Mouse (Mus musculus) CH12.LX (cell line): Measurements from ENCODE around the gene Drc1. TPM values are rescaled to one million over a fixed set of nuclear protein-coding genes. Genes with fewer than 3 reads are reported as not detected.

ENCODE experiments used
- DNase-seq: peaks from one replicate; pipeline ENCODE4 v3.0.0-alpha.2; 2013; ENCODE audit errors: extremely low read depth
- H3K27ac ChIP-seq: 2 replicates; pipeline ENCODE4 v1.5.1; 2012; ENCODE audit warnings: low read depth, mild to moderate bottlenecking, control low read depth, moderate library complexity; ENCODE audit not compliant: insufficient read depth
- H3K27me3 ChIP-seq: replicated peaks from 2 replicates; pipeline ENCODE3; 2012; ENCODE audit warnings: inconsistent platforms
- H3K36me3 ChIP-seq, 2 experiments: replicated peaks in 1 of 2; 2 replicates each; pipeline versions ENCODE3 to v1.6.1; 2012; ENCODE audit warnings: inconsistent platforms in 1 of 2, low read length in 1 of 2, mild to moderate bottlenecking in 1 of 2, mixed read lengths in 1 of 2, moderate library complexity in 1 of 2; ENCODE audit not compliant: control insufficient read depth in 1 of 2, insufficient read depth in 1 of 2
- H3K4me1 ChIP-seq, 2 experiments: 2 replicates each; pipeline ENCODE4 v1.6.1; 2012; ENCODE audit warnings: inconsistent platforms in 1 of 2, moderate library complexity in 1 of 2; ENCODE audit not compliant: insufficient read depth in 2 of 2, control insufficient read depth in 1 of 2
- H3K4me2 ChIP-seq: 2 replicates; pipeline ENCODE4 v1.6.1; 2012; ENCODE audit warnings: low read depth, mild to moderate bottlenecking, control low read depth; ENCODE audit not compliant: poor library complexity, insufficient read depth, severe bottlenecking
- H3K4me3 ChIP-seq, 3 experiments: fragments of 150-350 bp in 1 of 3; sonication (generic) in 1 of 3; replicated peaks in 1 of 3; 2 replicates each; pipeline versions ENCODE3 to v1.5.1; 2011 to 2012; ENCODE audit warnings: low read depth in 2 of 3, low read length in 2 of 3, mild to moderate bottlenecking in 2 of 3, moderate library complexity in 2 of 3, control low read depth in 1 of 3, improper control_type of control experiment in 1 of 3, inconsistent platforms in 1 of 3, mixed read lengths in 1 of 3; ENCODE audit not compliant: poor library complexity in 1 of 3
- H3K79me2 ChIP-seq: replicated peaks from 2 replicates; pipeline ENCODE4 v1.6.1; 2012; ENCODE audit warnings: mild to moderate bottlenecking, moderate library complexity; ENCODE audit not compliant: control insufficient read depth, poor library complexity, insufficient read depth, severe bottlenecking; ENCODE audit errors: extremely low read depth
- H3K9ac ChIP-seq: 2 replicates; pipeline ENCODE4 v1.6.1; 2012; ENCODE audit warnings: low read depth, mild to moderate bottlenecking, control low read depth, moderate library complexity; ENCODE audit not compliant: insufficient read depth
- H3K9me3 ChIP-seq: replicated peaks from 2 replicates; pipeline ENCODE3; 2012; ENCODE audit warnings: low read length, inconsistent platforms, mixed read lengths
- CHD1 ChIP-seq: IDR thresholded peaks from 2 replicates; pipeline ENCODE4 v1.6.1; 2012; ENCODE audit warnings: low read depth, low read length, improper control_type of control experiment, inconsistent platforms
- CTCF ChIP-seq, 2 experiments: IDR thresholded peaks in 1 of 2; conservative IDR thresholded peaks in 1 of 2; 2 replicates each; pipeline ENCODE4 v1.5.1; 2011 to 2012; ENCODE audit warnings: low read depth in 2 of 2, low read length in 2 of 2, improper control_type of control experiment in 1 of 2, inconsistent platforms in 1 of 2, mild to moderate bottlenecking in 1 of 2, moderate library complexity in 1 of 2
- E2F4 ChIP-seq: IDR thresholded peaks from 2 replicates; pipeline ENCODE4 v1.6.1; 2011; ENCODE audit warnings: low read depth, low read length, improper control_type of control experiment; ENCODE audit not compliant: insufficient replicate concordance
- ETS1 ChIP-seq: conservative IDR thresholded peaks from 2 replicates; pipeline ENCODE4 v1.6.1; 2012; ENCODE audit warnings: low read depth, mild to moderate bottlenecking, inconsistent platforms, low read length, improper control_type of control experiment, moderate library complexity
- HCFC1 ChIP-seq: IDR thresholded peaks from 2 replicates; pipeline ENCODE4 v1.6.1; 2012; ENCODE audit warnings: low read depth, mild to moderate bottlenecking, inconsistent platforms, low read length, improper control_type of control experiment
- KAT2A ChIP-seq: IDR thresholded peaks from 2 replicates; pipeline ENCODE4 v1.6.1; 2012; ENCODE audit warnings: low read length, improper control_type of control experiment, inconsistent platforms; ENCODE audit not compliant: insufficient replicate concordance
- MAFK ChIP-seq: IDR thresholded peaks from 2 replicates; pipeline ENCODE4 v1.6.1; 2011; ENCODE audit warnings: low read length, improper control_type of control experiment; ENCODE audit not compliant: insufficient replicate concordance
- MAX ChIP-seq: IDR thresholded peaks from 2 replicates; pipeline ENCODE4 v1.6.1; 2011; ENCODE audit warnings: low read length, improper control_type of control experiment
- MEF2A ChIP-seq: IDR thresholded peaks from 2 replicates; pipeline ENCODE4 v1.6.1; 2014; ENCODE audit warnings: low read depth, mild to moderate bottlenecking, inconsistent platforms, low read length, improper control_type of control experiment, borderline replicate concordance
- MXI1 ChIP-seq: IDR thresholded peaks from 2 replicates; pipeline ENCODE4 v1.6.1; 2011; ENCODE audit warnings: mild to moderate bottlenecking, low read depth, low read length, improper control_type of control experiment
- MYC ChIP-seq: IDR thresholded peaks from 2 replicates; pipeline ENCODE4 v1.6.1; 2011; ENCODE audit warnings: low read depth, mild to moderate bottlenecking, improper control_type of control experiment, low read length
- NELFE ChIP-seq: IDR thresholded peaks from 2 replicates; pipeline ENCODE4 v1.6.1; 2011; ENCODE audit warnings: low read depth, low read length, improper control_type of control experiment
- NRF1 ChIP-seq: IDR thresholded peaks from 2 replicates; pipeline ENCODE4 v1.6.1; 2014; ENCODE audit warnings: low read depth, mild to moderate bottlenecking, inconsistent platforms, low read length, improper control_type of control experiment, moderate library complexity
- POLR2A ChIP-seq: IDR thresholded peaks from 2 replicates; pipeline ENCODE4 v1.6.1; 2011; ENCODE audit warnings: low read depth, mild to moderate bottlenecking, improper control_type of control experiment, low read length
- POLR2AphosphoS2 ChIP-seq: IDR thresholded peaks from 2 replicates; pipeline ENCODE4 v1.6.1; 2011; ENCODE audit warnings: low read depth, low read length, improper control_type of control experiment
- RAD21 ChIP-seq: IDR thresholded peaks from 2 replicates; pipeline ENCODE4 v1.6.1; 2011; ENCODE audit warnings: low read depth, mild to moderate bottlenecking, low read length, improper control_type of control experiment, moderate library complexity
- SIN3A ChIP-seq: IDR thresholded peaks from 2 replicates; pipeline ENCODE4 v1.6.1; 2012; ENCODE audit warnings: low read length, improper control_type of control experiment, inconsistent platforms
- UBTF ChIP-seq: IDR thresholded peaks from 2 replicates; pipeline ENCODE4 v1.6.1; 2012; ENCODE audit warnings: low read depth, mild to moderate bottlenecking, inconsistent platforms, low read length, improper control_type of control experiment, moderate library complexity
- USF1 ChIP-seq: IDR thresholded peaks from 2 replicates; pipeline ENCODE4 v1.6.1; 2014; ENCODE audit warnings: low read depth, mild to moderate bottlenecking, inconsistent platforms, low read length, improper control_type of control experiment
- USF2 ChIP-seq: conservative IDR thresholded peaks from 2 replicates; pipeline ENCODE4 v1.6.1; 2011; ENCODE audit warnings: low read depth, low read length, improper control_type of control experiment
- ZKSCAN1 ChIP-seq: IDR thresholded peaks from 2 replicates; pipeline ENCODE4 v1.6.1; 2012; ENCODE audit warnings: low read depth, inconsistent platforms, low read length, improper control_type of control experiment, borderline replicate concordance
- ZNF384 ChIP-seq: IDR thresholded peaks from 2 replicates; pipeline ENCODE4 v1.6.1; 2012; ENCODE audit warnings: low read depth, low read length, improper control_type of control experiment, inconsistent platforms
- dilution Hi-C: fragments of 300-500 bp; cut with MboI; formaldehyde crosslinking; loops from 2 replicates; pipeline ENCODE4 v1.14.3; 2020; ENCODE audit warnings: low sequenced_read_pairs; ENCODE audit not compliant: extremely low pct_unique_long_range_greater_than_20kb, extremely low pct_ligation_motif_present
- in situ Hi-C: fragments of 300-500 bp; cut with MboI; formaldehyde crosslinking; loops from 3 replicates; pipeline ENCODE4 v1.14.3; 2019; ENCODE audit warnings: low sequenced_read_pairs, low pct_ligation_motif_present, low pct_unique_long_range_greater_than_20kb, mixed read lengths
- polyA plus RNA-seq: library from polyadenylated mRNA; unstranded; fragments of >175 nt; gene quantifications from 2 replicates; pipeline ENCODE4 v1.2.1, GENCODE M21; 2012; ENCODE audit warnings: low read depth; ENCODE audit not compliant: insufficient read length
- total RNA-seq, 2 experiments: library from RNA; depleted of rRNA; stranded (reverse); fragments of 300-350 nt in 1 of 2; fragments of >200 nt in 1 of 2; gene quantifications; 2 replicates each; pipeline ENCODE4 v1.2.3; 2012 to 2014

The Drc1 gene
- total RNA-seq (2012; rRNA removed): 0.04 TPM in 1 of 2 replicates, not detected in the other
- not detected in 2 replicates for total RNA-seq (2014; rRNA removed)
- not detected in 2 replicates for polyA plus RNA-seq

DNA sequence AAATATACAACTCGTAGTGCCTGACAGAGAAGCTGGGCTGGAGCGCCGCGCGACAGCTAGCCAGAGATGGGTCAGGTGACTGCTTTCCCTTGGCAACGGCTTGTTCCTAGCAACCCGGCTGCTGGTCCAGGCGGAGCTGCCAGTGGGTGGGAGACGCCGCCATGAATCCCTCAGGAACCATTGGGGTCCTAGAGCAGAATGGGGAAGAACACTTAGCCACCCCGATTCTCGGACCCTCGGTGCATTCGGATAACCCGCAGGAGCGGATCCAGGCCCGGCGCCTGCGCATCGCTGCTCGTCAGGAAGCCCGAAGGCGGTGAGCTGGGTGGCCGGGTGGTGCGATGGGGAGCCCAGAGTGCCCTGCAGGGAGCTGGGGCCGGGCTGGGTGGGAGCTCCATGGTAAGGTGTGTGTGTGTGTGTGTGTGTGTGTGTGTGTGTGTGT is at the start of gene Drc1:
Gene Drc1 (plus strand): TSS at position 98 of the 442 bp plus-strand sequence.
- in situ Hi-C loops (no loop called here), dilution Hi-C loops (no loop called here)
- H3K9ac ChIP-seq: no peak within 1 kb of the TSS
- no peaks in the 10 kb centered on the region for H3K79me2 ChIP-seq
- no peak for DNase-seq
- H3K4me1 ChIP-seq: no peaks in the 10 kb centered on the region
- H3K9me3 ChIP-seq: peaks cover 8% of the 10 kb centered on the region
- H3K36me3 ChIP-seq: no peaks in the 10 kb centered on the region
- H3K4me3 ChIP-seq: no peak within 1 kb of the TSS
- H3K27ac ChIP-seq: no peak within 1 kb of the TSS
- no peaks in the 10 kb centered on the region for H3K27me3 ChIP-seq
- H3K4me2 ChIP-seq: no peak within 1 kb of the TSS
- TF ChIP-seq MXI1: no peak

DNA sequence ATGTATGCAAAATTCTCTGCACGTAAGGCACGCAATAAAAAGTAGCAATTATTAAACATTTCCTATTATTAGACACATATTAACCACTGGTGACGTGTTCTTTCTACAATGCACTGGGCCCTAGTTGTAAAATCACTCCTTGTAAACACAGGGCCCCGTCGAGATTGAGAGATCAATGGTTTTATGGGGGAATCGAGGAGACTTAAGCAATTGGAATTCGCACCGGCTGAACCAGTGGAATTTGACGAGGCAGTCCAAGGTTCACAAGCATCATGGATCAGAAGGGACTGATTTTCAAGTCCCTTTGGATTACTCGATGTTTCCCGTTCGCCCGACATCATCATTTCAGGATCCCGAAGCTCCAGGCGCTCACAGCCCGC is 49.3 kb upstream of the Drc1 start:
- Histone ChIP-seq H3K27me3 (no peaks in the 10 kb centered on the region), H3K4me1 (peaks cover 7 to 31% of the 10 kb centered on the region in 2 experiments; a peak in 3 of 4 replicates), H3K79me2 (peaks cover 39% of the 10 kb centered on the region), H3K36me3 (peaks cover 0 to 10% of the 10 kb centered on the region in 2 experiments), H3K9ac (peak overlapping the region; percentile 76), H3K4me3 (peak overlapping the region; percentile 73 to 85 (median 77)), H3K27ac (no peak overlapping the region), H3K9me3 (peaks cover 4% of the 10 kb centered on the region), H3K4me2 (peak overlapping the region; percentile 73)
- DNase-seq: no peak
- TF ChIP-seq USF2: no peak
- TF ChIP-seq NELFE: no peak
- no peak for TF ChIP-seq ZNF384
- no peak for TF ChIP-seq KAT2A
- no peak for TF ChIP-seq MEF2A
- no peak for TF ChIP-seq MAX
- dilution Hi-C loops: no loop called here
- in situ Hi-C loops: no loop called here

DNA sequence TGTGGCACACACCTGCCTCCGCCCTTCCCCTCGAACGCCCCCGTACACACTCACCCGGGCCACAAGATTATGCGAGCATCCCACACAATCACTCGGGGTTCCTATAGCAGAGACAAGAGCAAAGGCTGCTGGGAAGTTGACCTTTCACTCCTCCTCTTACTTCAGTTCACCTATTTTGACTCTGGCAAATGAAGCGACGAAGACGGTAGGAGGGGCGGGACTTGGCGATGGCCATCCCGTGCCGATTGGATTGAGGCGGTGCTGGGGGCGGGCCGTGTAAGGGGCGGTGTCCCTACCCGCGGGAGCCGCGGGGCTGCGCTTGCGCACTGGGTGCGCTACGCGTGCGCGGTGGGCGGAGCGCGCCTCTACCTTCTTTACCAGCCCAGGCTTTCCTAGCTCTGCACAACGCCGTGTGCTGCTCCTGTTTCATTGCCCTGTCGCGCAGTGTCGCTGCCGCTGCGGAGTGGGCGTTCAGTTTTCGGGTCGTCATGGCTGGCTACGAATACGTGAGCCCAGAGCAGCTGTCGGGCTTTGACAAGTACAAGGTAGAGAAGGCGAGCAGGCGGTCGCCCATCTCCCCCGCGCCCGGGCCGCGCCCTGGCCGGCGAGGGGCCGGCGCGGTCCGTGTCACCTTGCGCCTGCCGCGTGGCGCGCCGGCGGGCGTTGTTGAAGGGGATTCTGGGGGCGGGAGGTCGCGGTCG is 48.8 kb upstream of the Drc1 start, which contains the start of gene Selenoi:
Gene Selenoi (plus strand): TSS at position 311 of the 701 bp plus-strand sequence.
- H3K4me2 ChIP-seq: peak within 1 kb of the TSS; percentile 87
- peak within 1 kb of the TSS; percentile 73 to 85 (median 83) for H3K4me3 ChIP-seq
- peak; percentile 98 for DNase-seq
- H3K9ac ChIP-seq: peak within 1 kb of the TSS; percentile 76
- H3K9me3 ChIP-seq: peaks cover 4% of the 10 kb centered on the region
- H3K36me3 ChIP-seq: peaks cover 0 to 10% of the 10 kb centered on the region in 2 experiments
- no peaks in the 10 kb centered on the region for H3K27me3 ChIP-seq
- no peak within 1 kb of the TSS for H3K27ac ChIP-seq
- dilution Hi-C loops (no loop called here), in situ Hi-C loops (no loop called here)
- H3K4me1 ChIP-seq: peaks cover 7 to 37% of the 10 kb centered on the region in 2 experiments; a peak in 3 of 4 replicates
- peaks cover 44% of the 10 kb centered on the region for H3K79me2 ChIP-seq
- TF ChIP-seq POLR2A: peak; percentile 92
- peak; percentile 99 for TF ChIP-seq NRF1
- TF ChIP-seq SIN3A: peak; percentile 68
- no peak for TF ChIP-seq CTCF (conservative IDR thresholded peaks at IDR 0.05 in 1 of 2, IDR thresholded peaks at IDR 0.05 in 1 of 2; ENCODE audit: low read depth in 2 of 2, low read length in 2 of 2)
- no peak for TF ChIP-seq USF1
- TF ChIP-seq POLR2AphosphoS2: peak; percentile 77; the same call in 1 of the 2 replicates
- peak; percentile 31; the same call in 1 of the 2 replicates for TF ChIP-seq UBTF
- TF ChIP-seq ZNF384: no peak
- TF ChIP-seq RAD21: no peak
- peak; percentile 79 for TF ChIP-seq HCFC1
- TF ChIP-seq MAFK: no peak
- TF ChIP-seq USF2: no peak
- TF ChIP-seq NELFE: peak; percentile 95
- TF ChIP-seq MEF2A: no peak
- TF ChIP-seq ETS1: no peak
- TF ChIP-seq ZKSCAN1: no peak
- no peak for TF ChIP-seq CHD1
- TF ChIP-seq MYC: 0 out of 2 replicates have a peak, but pooled peaks have one; percentile 2
- peak; percentile 24; the same call in 1 of the 2 replicates for TF ChIP-seq E2F4
- TF ChIP-seq MAX: no peak
- TF ChIP-seq KAT2A: peak; percentile 77; the same call in 1 of the 2 replicates
